Mouse (Mus musculus): ENCODE results near the gene Rad21l. TPM values are rescaled to one million over a fixed set of nuclear protein-coding genes. Genes with fewer than 3 reads are reported as not detected.
A peak's percentile ranks its signal among the peaks of the same experiment; 100 is the strongest.

Rad21l gene
- polyA plus RNA-seq, 1 experiment from 2014 or later = not detected

- Histone ChIP-seq H3K36me3 (no peaks in the 10 kb centered on the region), H3K4me1 (peaks cover 8% of the 10 kb centered on the region), H3K27ac (no peak overlapping the region), H3K4me3 (peak overlapping the region; percentile 33), H3K27me3 (ENCODE audit: insufficient read depth, poor library complexity, severe bottlenecking) (peaks cover 26% of the 10 kb centered on the region), H3K9me3 (peaks cover 4% of the 10 kb centered on the region; the same call in 1 of the 2 replicates)
- WGBS = 34% methylated on average over 48 of the region's 48 CpGs
- DNase-seq (ENCODE audit: low spot score) = no peak
These were observed 2.0 kb upstream of the Rad21l start for GRCm38 (mm10) chr2:151670026-151670967.

GRCm38 (mm10) chr2:151652053-151652452, 16.3 kb downstream of the Rad21l start:
- 67% methylated on average over 1 of the region's 1 CpGs for whole genome bisulfite sequencing
- H3K4me1 ChIP-seq = no peaks in the 10 kb centered on the region

GRCm38 (mm10) chr2:151636015-151636402, 32.3 kb downstream of the Rad21l start:
- H3K9me3 ChIP-seq = no peaks in the 10 kb centered on the region
- WGBS = 76% methylated on average over 2 of the region's 2 CpGs
- H3K4me1 ChIP-seq = peaks cover 11% of the 10 kb centered on the region; the same call in 1 of the 2 replicates
- peaks cover 32% of the 10 kb centered on the region for H3K27me3 ChIP-seq (ENCODE audit: insufficient read depth, poor library complexity, severe bottlenecking)
- H3K4me3 ChIP-seq = no peak overlapping the region
- no peaks in the 10 kb centered on the region for H3K36me3 ChIP-seq
- no peak overlapping the region for H3K27ac ChIP-seq
- DNase-seq (ENCODE audit: low spot score) = no peak

More at GRCm38 (mm10) chr2:151652053-151652452, 16.3 kb downstream of the Rad21l start:
- Histone ChIP-seq H3K4me3 (no peak overlapping the region), H3K9me3 (no peaks in the 10 kb centered on the region), H3K27me3 (ENCODE audit: insufficient read depth, poor library complexity, severe bottlenecking) (no peaks in the 10 kb centered on the region), H3K27ac (no peak overlapping the region), H3K36me3 (no peaks in the 10 kb centered on the region)
- DNase-seq (ENCODE audit: low spot score) = no peak

- Histone ChIP-seq H3K36me3 (no peaks in the 10 kb centered on the region), H3K4me3 (no peak overlapping the region), H3K27me3 (ENCODE audit: insufficient read depth, poor library complexity, severe bottlenecking) (peaks cover 37% of the 10 kb centered on the region), H3K9me3 (no peaks in the 10 kb centered on the region), H3K27ac (no peak overlapping the region), H3K4me1 (peaks cover 11% of the 10 kb centered on the region; the same call in 1 of the 2 replicates)
- DNase-seq (ENCODE audit: low spot score) = no peak
- 64% methylated on average over 9 of the region's 9 CpGs for WGBS
These were observed 32.8 kb downstream of the Rad21l start for GRCm38 (mm10) chr2:151635362-151636014.

- peaks cover 43% of the 10 kb centered on the region for H3K27me3 ChIP-seq (ENCODE audit: insufficient read depth, poor library complexity, severe bottlenecking)
- no peaks in the 10 kb centered on the region for H3K9me3 ChIP-seq
- no peak overlapping the region for H3K4me3 ChIP-seq
- 35% methylated on average over 2 of the region's 2 CpGs for WGBS
- no peak overlapping the region for H3K27ac ChIP-seq
- peaks cover 11% of the 10 kb centered on the region; the same call in 1 of the 2 replicates for H3K4me1 ChIP-seq
- no peak for DNase-seq (ENCODE audit: low spot score)
- no peaks in the 10 kb centered on the region for H3K36me3 ChIP-seq
These were observed 33.4 kb downstream of the Rad21l start for GRCm38 (mm10) chr2:151634903-151635302.

- Histone ChIP-seq H3K27me3 (ENCODE audit: insufficient read depth, poor library complexity, severe bottlenecking) (peaks cover 59% of the 10 kb centered on the region), H3K4me3 (no peak overlapping the region), H3K36me3 (no peaks in the 10 kb centered on the region), H3K27ac (no peak overlapping the region), H3K9me3 (no peaks in the 10 kb centered on the region), H3K4me1 (peaks cover 11% of the 10 kb centered on the region; the same call in 1 of the 2 replicates)
- DNase-seq (ENCODE audit: low spot score) = peak; percentile 66
- WGBS = 39% methylated on average over 5 of the region's 5 CpGs
These were observed 35.4 kb downstream of the Rad21l start for GRCm38 (mm10) chr2:151632982-151633381.

GRCm38 (mm10) chr2:151632159-151632814, 36.0 kb downstream of the Rad21l start, which contains the start of gene Snph:
Gene Snph, minus strand, starts transcription at chr2:151632593.
- H3K27me3 ChIP-seq (ENCODE audit: insufficient read depth, poor library complexity, severe bottlenecking) = peaks cover 61% of the 10 kb centered on the region
- H3K27ac ChIP-seq = peak within 1 kb of the TSS; percentile 69
- WGBS = under 1% methylated on average over 47 of the region's 47 CpGs

GRCm38 (mm10) chr2:151631406-151632158, 36.8 kb downstream of the Rad21l start:
- WGBS = 3% methylated on average over 22 of the region's 22 CpGs

More at GRCm38 (mm10) chr2:151632159-151632814, 36.0 kb downstream of the Rad21l start, which contains the start of gene Snph:
- H3K9me3 ChIP-seq = no peaks in the 10 kb centered on the region
- H3K4me1 ChIP-seq = peaks cover 11% of the 10 kb centered on the region; the same call in 1 of the 2 replicates
- no peaks in the 10 kb centered on the region for H3K36me3 ChIP-seq
- DNase-seq (ENCODE audit: low spot score) = peak; percentile 76
- peak within 1 kb of the TSS; percentile 81 for H3K4me3 ChIP-seq

GRCm38 (mm10) chr2:151629310-151629709, 39.0 kb downstream of the Rad21l start:
- peaks cover 11% of the 10 kb centered on the region; the same call in 1 of the 2 replicates for H3K4me1 ChIP-seq
- H3K36me3 ChIP-seq = no peaks in the 10 kb centered on the region
- no peak overlapping the region for H3K4me3 ChIP-seq
- H3K9me3 ChIP-seq = no peaks in the 10 kb centered on the region
- H3K27me3 ChIP-seq (ENCODE audit: insufficient read depth, poor library complexity, severe bottlenecking) = peaks cover 61% of the 10 kb centered on the region
- DNase-seq (ENCODE audit: low spot score) = peak; percentile 54
- H3K27ac ChIP-seq = no peak overlapping the region
- WGBS = 64% methylated on average over 7 of the region's 7 CpGs

More at GRCm38 (mm10) chr2:151631406-151632158, 36.8 kb downstream of the Rad21l start:
- H3K27ac ChIP-seq = peak overlapping the region; percentile 69
- peaks cover 11% of the 10 kb centered on the region; the same call in 1 of the 2 replicates for H3K4me1 ChIP-seq
- peak overlapping the region; percentile 81 for H3K4me3 ChIP-seq
- H3K9me3 ChIP-seq = no peaks in the 10 kb centered on the region
- H3K36me3 ChIP-seq = no peaks in the 10 kb centered on the region
- H3K27me3 ChIP-seq (ENCODE audit: insufficient read depth, poor library complexity, severe bottlenecking) = peaks cover 61% of the 10 kb centered on the region
- peak; percentile 61 for DNase-seq (ENCODE audit: low spot score)

- 88% methylated on average over 3 of the region's 3 CpGs for WGBS
- H3K9me3 ChIP-seq = no peaks in the 10 kb centered on the region
- H3K27ac ChIP-seq = no peak overlapping the region
- no peak overlapping the region for H3K4me3 ChIP-seq
- peak; percentile 65 for DNase-seq (ENCODE audit: low spot score)
- peaks cover 49% of the 10 kb centered on the region for H3K27me3 ChIP-seq (ENCODE audit: insufficient read depth, poor library complexity, severe bottlenecking)
- H3K36me3 ChIP-seq = no peaks in the 10 kb centered on the region
- peaks cover 11% of the 10 kb centered on the region; the same call in 1 of the 2 replicates for H3K4me1 ChIP-seq
These were observed 40.3 kb downstream of the Rad21l start for GRCm38 (mm10) chr2:151628011-151628410.

GRCm38 (mm10) chr2:151626296-151626695, 42.0 kb downstream of the Rad21l start:
- DNase-seq (ENCODE audit: low spot score) = peak; percentile 61
- H3K36me3 ChIP-seq = no peaks in the 10 kb centered on the region
- H3K4me1 ChIP-seq = no peaks in the 10 kb centered on the region
- H3K4me3 ChIP-seq = no peak overlapping the region
- no peak overlapping the region for H3K27ac ChIP-seq
- peaks cover 32% of the 10 kb centered on the region for H3K27me3 ChIP-seq (ENCODE audit: insufficient read depth, poor library complexity, severe bottlenecking)
- WGBS = 88% methylated on average over 7 of the region's 7 CpGs
- H3K9me3 ChIP-seq = no peaks in the 10 kb centered on the region

GRCm38 (mm10) chr2:151623776-151624175, 44.6 kb downstream of the Rad21l start:
- peaks cover 8% of the 10 kb centered on the region; the same call in 1 of the 2 replicates for H3K27me3 ChIP-seq (ENCODE audit: insufficient read depth, poor library complexity, severe bottlenecking)
- H3K4me3 ChIP-seq = no peak overlapping the region
- no peak overlapping the region for H3K27ac ChIP-seq
- no peaks in the 10 kb centered on the region for H3K9me3 ChIP-seq
- H3K36me3 ChIP-seq = no peaks in the 10 kb centered on the region
- no peaks in the 10 kb centered on the region for H3K4me1 ChIP-seq
- peak; percentile 64 for DNase-seq (ENCODE audit: low spot score)
- 65% methylated on average over 3 of the region's 3 CpGs for WGBS
